Mouse (Mus musculus) embryonic facial prominence, embryonic 12.5 days (tissue): ENCODE results near the gene Gm30083. TPM values are rescaled to one million over a fixed set of nuclear protein-coding genes. Genes with fewer than 3 reads are reported as not detected.

Source experiments
- ATAC-seq: fragments of 200-750 bp; cut with Nextera tagmentation; 2 replicates; pipeline ENCODE4 v1.8.0; 2017; ENCODE audit not compliant: insufficient number of reproducible peaks, insufficient read depth, low FRiP score, low TSS enrichment
- H3K27ac ChIP-seq: fragments of 300-500 bp; sonication (generic); 2 replicates; pipeline ENCODE4 v1.5.1; 2016; ENCODE audit warnings: mild to moderate bottlenecking
- H3K27me3 ChIP-seq: fragments of 300-500 bp; sonication (generic); 2 replicates; pipeline ENCODE4 v1.6.1; 2016; ENCODE audit warnings: mild to moderate bottlenecking, moderate library complexity
- H3K36me3 ChIP-seq: fragments of 300-500 bp; sonication (generic); 2 replicates; pipeline ENCODE4 v1.6.1; 2016; ENCODE audit warnings: mild to moderate bottlenecking
- H3K4me1 ChIP-seq: fragments of 300-500 bp; sonication (generic); 2 replicates; pipeline ENCODE4 v1.6.1; 2016
- H3K4me2 ChIP-seq: fragments of 300-500 bp; sonication (generic); replicated peaks from 2 replicates; pipeline ENCODE4 v1.6.1; 2016; ENCODE audit warnings: mild to moderate bottlenecking, moderate library complexity
- H3K4me3 ChIP-seq: fragments of 300-500 bp; sonication (generic); 2 replicates; pipeline ENCODE4 v1.5.1; 2016; ENCODE audit warnings: mild to moderate bottlenecking
- H3K9ac ChIP-seq: fragments of 300-500 bp; sonication (generic); 2 replicates; pipeline ENCODE4 v1.6.1; 2016; ENCODE audit warnings: mild to moderate bottlenecking, moderate library complexity
- H3K9me3 ChIP-seq: fragments of 300-500 bp; sonication (generic); 2 replicates; pipeline ENCODE4 v1.6.1; 2016; ENCODE audit warnings: mild to moderate bottlenecking, moderate library complexity
- WGBS: fragments of 180-500 bp; shearing (Covaris S2); methylation state at CpG from one replicate; pipeline ENCODE4 v1.1.7; 2016; 5-methylcytosine and 5-hydroxymethylcytosine counted together
- polyA plus RNA-seq: library from polyadenylated mRNA; unstranded; fragments of >200 nt; fragmentation: Nextera tagmentation; extraction: Ambion mirVana; gene quantifications from 2 replicates; pipeline ENCODE4 v1.2.1, GENCODE M21; 2016

The Gm30083 gene
- not detected in 2 replicates for polyA plus RNA-seq

GRCm38 (mm10) chr14:34015063-34015462, at the start of gene Gm30083:
Gene Gm30083, minus strand, starts transcription at chr14:34015182.
- Histone ChIP-seq H3K9ac (no peak within 1 kb of the TSS), H3K27me3 (no peaks in the 10 kb centered on the region), H3K4me2 (no peak within 1 kb of the TSS), H3K4me3 (no peak within 1 kb of the TSS), H3K27ac (no peak within 1 kb of the TSS), H3K36me3 (no peaks in the 10 kb centered on the region), H3K9me3 (no peaks in the 10 kb centered on the region), H3K4me1 (no peaks in the 10 kb centered on the region)
- 85% methylated on average over 3 of the region's 3 CpGs for whole genome bisulfite sequencing
- no peak for ATAC-seq

GRCm38 (mm10) chr14:34052516-34052915, 37.5 kb upstream of the Gm30083 start, which contains the start of gene Antxrl:
Gene Antxrl, plus strand, starts transcription at chr14:34052707.
- no peak for ATAC-seq
- Histone ChIP-seq H3K4me3 (no peak within 1 kb of the TSS), H3K9ac (no peak within 1 kb of the TSS)

DNA sequence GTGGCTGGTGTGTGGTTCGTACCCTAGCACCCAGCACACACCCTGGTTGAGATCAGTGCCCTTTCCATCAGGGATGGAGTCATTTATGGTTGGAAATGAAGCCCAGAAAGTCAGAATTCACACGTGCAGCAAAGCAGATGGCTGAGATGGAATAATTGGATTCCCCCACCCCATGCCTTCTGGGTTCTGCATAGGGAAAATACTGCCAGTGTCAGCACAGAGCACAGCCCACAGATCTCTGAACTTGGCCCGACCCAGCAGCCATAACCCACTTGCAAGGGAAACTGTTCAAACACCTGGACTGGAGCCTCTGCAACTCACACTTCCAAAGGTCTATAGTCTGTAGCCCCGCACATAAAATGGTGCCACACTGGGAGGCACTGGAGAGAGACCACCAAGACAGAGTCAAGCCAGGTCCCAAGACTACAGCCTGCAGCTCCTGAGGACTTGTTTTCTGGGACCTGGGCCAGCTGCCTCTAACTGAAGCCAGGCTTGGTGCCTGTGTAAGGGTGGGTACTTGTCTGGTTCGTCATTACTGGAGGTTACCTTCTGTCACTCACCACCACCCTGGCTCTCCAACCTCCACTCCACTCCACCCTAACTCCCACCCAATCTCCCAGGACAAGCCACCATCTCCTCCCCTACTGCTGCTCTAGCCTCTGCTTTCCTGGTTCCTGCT, 35.3 kb upstream of the Gm30083 start:
- 72% methylated on average over 5 of the region's 5 CpGs for WGBS
- no peak overlapping the region for H3K27ac ChIP-seq

More at GRCm38 (mm10) chr14:34052516-34052915, 37.5 kb upstream of the Gm30083 start, which contains the start of gene Antxrl:
- H3K4me2 ChIP-seq: no peak within 1 kb of the TSS
- H3K27ac ChIP-seq: no peak within 1 kb of the TSS
- H3K4me1 ChIP-seq: no peaks in the 10 kb centered on the region
- H3K27me3 ChIP-seq: no peaks in the 10 kb centered on the region
- WGBS: 88% methylated on average over 6 of the region's 6 CpGs
- no peaks in the 10 kb centered on the region for H3K9me3 ChIP-seq
- no peaks in the 10 kb centered on the region for H3K36me3 ChIP-seq

GRCm38 (mm10) chr14:34043341-34043740, 28.4 kb upstream of the Gm30083 start:
- no peak overlapping the region for H3K9ac ChIP-seq
- WGBS: 49% methylated on average over 3 of the region's 3 CpGs
- no peak for ATAC-seq
- H3K27ac ChIP-seq: no peak overlapping the region
- no peak overlapping the region for H3K4me3 ChIP-seq
- H3K27me3 ChIP-seq: no peaks in the 10 kb centered on the region
- no peak overlapping the region for H3K4me2 ChIP-seq
- H3K4me1 ChIP-seq: no peaks in the 10 kb centered on the region
- H3K9me3 ChIP-seq: no peaks in the 10 kb centered on the region
- H3K36me3 ChIP-seq: no peaks in the 10 kb centered on the region

More for the DNA sequence above, 35.3 kb upstream of the Gm30083 start:
- Histone ChIP-seq H3K9ac (no peak overlapping the region), H3K4me3 (no peak overlapping the region), H3K36me3 (no peaks in the 10 kb centered on the region), H3K4me1 (no peaks in the 10 kb centered on the region), H3K4me2 (no peak overlapping the region), H3K27me3 (no peaks in the 10 kb centered on the region), H3K9me3 (no peaks in the 10 kb centered on the region)
- ATAC-seq: no peak

DNA sequence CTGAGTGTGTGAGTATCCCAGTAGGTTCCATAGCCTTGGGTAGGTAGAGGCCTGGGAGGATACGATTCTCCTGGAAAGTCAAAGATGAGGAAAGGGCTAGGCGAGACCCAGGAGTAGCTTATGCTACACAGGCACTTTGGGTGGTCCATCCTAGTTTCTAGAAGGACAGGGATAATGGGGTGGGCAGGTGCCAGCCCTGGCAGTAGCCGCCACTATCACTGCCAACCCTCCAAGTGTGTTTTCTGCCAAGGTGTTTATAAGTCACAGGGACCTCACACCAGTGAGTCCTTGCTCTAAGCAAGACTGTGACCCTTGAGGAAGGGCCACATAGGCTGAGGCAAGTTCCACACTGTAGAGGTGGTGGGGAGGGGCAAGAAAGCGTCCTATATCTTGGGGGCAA, 26.3 kb upstream of the Gm30083 start:
- WGBS: 77% methylated on average over 4 of the region's 4 CpGs
- H3K27ac ChIP-seq: no peak overlapping the region
- H3K36me3 ChIP-seq: no peaks in the 10 kb centered on the region
- no peaks in the 10 kb centered on the region for H3K27me3 ChIP-seq
- H3K4me1 ChIP-seq: no peaks in the 10 kb centered on the region
- H3K4me2 ChIP-seq: no peak overlapping the region
- H3K9ac ChIP-seq: no peak overlapping the region
- no peak overlapping the region for H3K4me3 ChIP-seq
- no peak for ATAC-seq
- no peaks in the 10 kb centered on the region for H3K9me3 ChIP-seq

GRCm38 (mm10) chr14:34033841-34034610, 19.0 kb upstream of the Gm30083 start:
- H3K4me3 ChIP-seq: no peak overlapping the region
- ATAC-seq: no peak
- H3K27ac ChIP-seq: no peak overlapping the region
- no peaks in the 10 kb centered on the region for H3K27me3 ChIP-seq
- no peaks in the 10 kb centered on the region for H3K36me3 ChIP-seq
- H3K4me2 ChIP-seq: no peak overlapping the region
- WGBS: 82% methylated on average over 8 of the region's 8 CpGs
- no peaks in the 10 kb centered on the region for H3K4me1 ChIP-seq
- no peaks in the 10 kb centered on the region for H3K9me3 ChIP-seq
- no peak overlapping the region for H3K9ac ChIP-seq

GRCm38 (mm10) chr14:34026710-34027109, 11.7 kb upstream of the Gm30083 start:
- Histone ChIP-seq H3K4me3 (no peak overlapping the region), H3K27me3 (no peaks in the 10 kb centered on the region), H3K4me1 (no peaks in the 10 kb centered on the region), H3K4me2 (no peak overlapping the region), H3K36me3 (no peaks in the 10 kb centered on the region), H3K9me3 (no peaks in the 10 kb centered on the region), H3K9ac (no peak overlapping the region), H3K27ac (no peak overlapping the region)
- ATAC-seq: no peak
- 64% methylated on average over 2 of the region's 2 CpGs for WGBS

- H3K27me3 ChIP-seq: no peaks in the 10 kb centered on the region
- no peaks in the 10 kb centered on the region for H3K36me3 ChIP-seq
- no peaks in the 10 kb centered on the region for H3K9me3 ChIP-seq
- no peaks in the 10 kb centered on the region for H3K4me1 ChIP-seq
- H3K4me2 ChIP-seq: no peak overlapping the region
- WGBS: 88% methylated on average over 2 of the region's 2 CpGs
- H3K9ac ChIP-seq: no peak overlapping the region
- H3K4me3 ChIP-seq: no peak overlapping the region
- no peak overlapping the region for H3K27ac ChIP-seq
- ATAC-seq: no peak
Measured at GRCm38 (mm10) chr14:34016938-34017337, 2.0 kb upstream of the Gm30083 start.

DNA sequence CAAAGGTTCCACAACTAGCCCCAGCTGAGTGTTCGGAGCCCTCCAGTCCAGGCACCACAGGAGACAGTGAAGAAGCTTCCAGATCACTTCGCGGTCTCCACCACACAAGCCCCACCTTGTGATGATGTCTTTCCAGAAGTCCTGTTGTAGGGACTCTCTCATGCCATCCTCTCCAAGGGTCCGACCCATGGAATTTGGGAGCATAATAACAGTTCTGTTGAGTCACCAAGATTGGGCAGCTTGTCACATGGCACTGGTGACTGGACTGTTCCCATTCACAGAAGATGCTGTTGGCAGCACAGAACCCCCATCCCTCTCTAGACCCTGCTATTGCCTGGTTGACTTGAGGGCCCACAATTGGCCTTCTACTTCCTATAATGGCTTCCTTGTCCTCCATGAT, 1.4 kb upstream of the Gm30083 start, which contains the start of gene Gm5460:
Gm5460 (plus strand) TSS at position 378 of the 400 bp plus-strand sequence.
- H3K27ac ChIP-seq: no peak within 1 kb of the TSS
- ATAC-seq: no peak
- 90% methylated on average over 4 of the region's 4 CpGs for WGBS
- no peaks in the 10 kb centered on the region for H3K36me3 ChIP-seq
- no peak within 1 kb of the TSS for H3K4me2 ChIP-seq
- no peaks in the 10 kb centered on the region for H3K27me3 ChIP-seq
- no peak within 1 kb of the TSS for H3K4me3 ChIP-seq
- H3K9ac ChIP-seq: no peak within 1 kb of the TSS
- no peaks in the 10 kb centered on the region for H3K4me1 ChIP-seq
- H3K9me3 ChIP-seq: no peaks in the 10 kb centered on the region

GRCm38 (mm10) chr14:34002358-34002757, 12.6 kb downstream of the Gm30083 start:
- 86% methylated on average over 5 of the region's 5 CpGs for WGBS
- no peak for ATAC-seq
- Histone ChIP-seq H3K4me3 (no peak overlapping the region), H3K9ac (no peak overlapping the region), H3K36me3 (no peaks in the 10 kb centered on the region), H3K9me3 (no peaks in the 10 kb centered on the region), H3K27ac (no peak overlapping the region), H3K4me2 (no peak overlapping the region), H3K27me3 (peaks cover 3% of the 10 kb centered on the region; the same call in 1 of the 2 replicates), H3K4me1 (0 out of 2 replicates have a peak, but pooled peaks cover 3% of the 10 kb centered on the region)

GRCm38 (mm10) chr14:34001445-34001844, 13.5 kb downstream of the Gm30083 start:
- Histone ChIP-seq H3K9ac (no peak overlapping the region), H3K27ac (no peak overlapping the region), H3K27me3 (peaks cover 3% of the 10 kb centered on the region; the same call in 1 of the 2 replicates), H3K36me3 (no peaks in the 10 kb centered on the region), H3K4me3 (no peak overlapping the region), H3K4me2 (no peak overlapping the region), H3K4me1 (0 out of 2 replicates have a peak, but pooled peaks cover 3% of the 10 kb centered on the region), H3K9me3 (no peaks in the 10 kb centered on the region)
- no peak for ATAC-seq

- Histone ChIP-seq H3K4me1 (0 out of 2 replicates have a peak, but pooled peaks cover 3% of the 10 kb centered on the region), H3K36me3 (no peaks in the 10 kb centered on the region), H3K27me3 (peaks cover 3% of the 10 kb centered on the region; the same call in 1 of the 2 replicates), H3K9ac (no peak overlapping the region), H3K27ac (no peak overlapping the region), H3K9me3 (no peaks in the 10 kb centered on the region), H3K4me2 (no peak overlapping the region), H3K4me3 (no peak overlapping the region)
- ATAC-seq: no peak
Measured at GRCm38 (mm10) chr14:34000076-34000475, 14.9 kb downstream of the Gm30083 start.
